Mouse (Mus musculus) megakaryocyte, embryonic 14.5 days (primary cell): ENCODE data around the gene 4930519P11Rik.

Experiments
- FLI1 ChIP-seq: IDR thresholded peaks from 2 replicates; pipeline ENCODE4 v1.6.1; 2012; ENCODE audit warnings: low read length, inconsistent platforms, mixed read lengths
- GATA1 ChIP-seq: IDR thresholded peaks from 3 replicates; pipeline ENCODE4 v1.6.1; 2012; ENCODE audit warnings: mixed read lengths, low read length, inconsistent platforms, borderline replicate concordance

- no peak for TF ChIP-seq GATA1
- TF ChIP-seq FLI1 = no peak
Measured at GRCm38 (mm10) chr2:154641176-154641575, 27.9 kb upstream of the 4930519P11Rik start.
